Mouse (Mus musculus): ENCODE data around the gene Pfdn6.
A peak's percentile ranks its signal among the peaks of the same experiment; 100 is the strongest.

DNA sequence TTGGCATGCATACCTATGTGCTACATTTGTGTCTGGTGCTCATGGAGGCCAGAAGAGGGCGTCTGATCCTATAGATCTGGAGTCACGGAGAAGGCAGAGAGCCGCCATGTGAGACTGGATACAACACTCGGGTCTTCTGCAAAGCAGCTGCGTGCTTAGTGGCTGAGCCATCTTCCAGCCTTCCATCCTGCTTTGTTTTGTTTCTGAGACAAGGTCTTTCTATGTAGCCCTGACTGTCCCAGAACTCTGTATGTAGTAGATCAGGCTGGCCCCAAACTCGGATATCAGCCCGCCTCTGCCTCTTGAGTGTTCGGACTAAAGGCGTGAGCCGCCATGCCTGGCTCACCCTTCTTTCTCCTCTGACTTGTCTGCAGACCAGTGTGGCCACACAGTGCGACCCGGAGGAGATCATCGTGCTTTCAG, 25.2 kb downstream of the Pfdn6 start:
- no peak for TF ChIP-seq EP300 (optimal IDR thresholded peaks at IDR 0.05)
- peak; percentile 55 for TF ChIP-seq CTCF (IDR thresholded peaks at IDR 0.05; ENCODE audit: low read depth)

Measured in stomach, postnatal 0 days (tissue).